Mouse (Mus musculus) liver, embryonic 15.5 days (tissue): ENCODE measurements around the gene Timmdc1. TPM values are rescaled to one million over a fixed set of nuclear protein-coding genes. Genes with fewer than 3 reads are reported as not detected.

ENCODE experiments used
- ATAC-seq: fragments of 200-750 bp; cut with Nextera tagmentation; 2 replicates; pipeline ENCODE4 v1.8.0; 2017; ENCODE audit warnings: moderate number of reproducible peaks, mild to moderate bottlenecking, moderate library complexity; ENCODE audit not compliant: insufficient read depth
- H3K27ac ChIP-seq: fragments of 300-500 bp; sonication (generic); replicated peaks from 2 replicates; pipeline ENCODE4 v1.5.1; 2015; ENCODE audit warnings: mild to moderate bottlenecking, inconsistent platforms
- H3K27me3 ChIP-seq: fragments of 300-500 bp; sonication (generic); 2 replicates; pipeline ENCODE4 v1.6.1; 2015; ENCODE audit warnings: mild to moderate bottlenecking, inconsistent platforms
- H3K36me3 ChIP-seq: fragments of 300-500 bp; sonication (generic); replicated peaks from 2 replicates; pipeline ENCODE4 v1.6.1; 2015; ENCODE audit warnings: moderate library complexity, mild to moderate bottlenecking, inconsistent platforms
- H3K4me1 ChIP-seq: fragments of 300-500 bp; sonication (generic); replicated peaks from 2 replicates; pipeline ENCODE4 v1.6.1; 2015; ENCODE audit warnings: inconsistent platforms
- H3K4me2 ChIP-seq: fragments of 300-500 bp; sonication (generic); 2 replicates; pipeline ENCODE4 v1.6.1; 2015; ENCODE audit warnings: moderate library complexity, mild to moderate bottlenecking, inconsistent platforms
- H3K4me3 ChIP-seq: fragments of 300-500 bp; sonication (generic); replicated peaks from 2 replicates; pipeline ENCODE4 v1.5.1; 2015; ENCODE audit warnings: mild to moderate bottlenecking, inconsistent platforms
- H3K9ac ChIP-seq: fragments of 300-500 bp; sonication (generic); 2 replicates; pipeline ENCODE4 v1.6.1; 2015; ENCODE audit warnings: moderate library complexity, mild to moderate bottlenecking, inconsistent platforms
- H3K9me3 ChIP-seq: fragments of 300-500 bp; sonication (generic); replicated peaks from 2 replicates; pipeline ENCODE4 v1.6.1; 2016; ENCODE audit warnings: inconsistent platforms
- WGBS: fragments of 180-500 bp; shearing (Covaris S2); methylation state at CpG from one replicate; pipeline ENCODE4 v1.1.7; 2015; ENCODE audit warnings: mixed read lengths; ENCODE audit not compliant: insufficient replicate concordance; 5-methylcytosine and 5-hydroxymethylcytosine counted together
- polyA plus RNA-seq: library from polyadenylated mRNA; unstranded; fragments of >200 nt; fragmentation: Nextera tagmentation; extraction: Ambion mirVana; gene quantifications from 2 replicates; pipeline ENCODE4 v1.2.1, GENCODE M21; 2015

Gene Timmdc1
- polyA plus RNA-seq = 10.2 and 12.4 TPM in 2 replicates

DNA sequence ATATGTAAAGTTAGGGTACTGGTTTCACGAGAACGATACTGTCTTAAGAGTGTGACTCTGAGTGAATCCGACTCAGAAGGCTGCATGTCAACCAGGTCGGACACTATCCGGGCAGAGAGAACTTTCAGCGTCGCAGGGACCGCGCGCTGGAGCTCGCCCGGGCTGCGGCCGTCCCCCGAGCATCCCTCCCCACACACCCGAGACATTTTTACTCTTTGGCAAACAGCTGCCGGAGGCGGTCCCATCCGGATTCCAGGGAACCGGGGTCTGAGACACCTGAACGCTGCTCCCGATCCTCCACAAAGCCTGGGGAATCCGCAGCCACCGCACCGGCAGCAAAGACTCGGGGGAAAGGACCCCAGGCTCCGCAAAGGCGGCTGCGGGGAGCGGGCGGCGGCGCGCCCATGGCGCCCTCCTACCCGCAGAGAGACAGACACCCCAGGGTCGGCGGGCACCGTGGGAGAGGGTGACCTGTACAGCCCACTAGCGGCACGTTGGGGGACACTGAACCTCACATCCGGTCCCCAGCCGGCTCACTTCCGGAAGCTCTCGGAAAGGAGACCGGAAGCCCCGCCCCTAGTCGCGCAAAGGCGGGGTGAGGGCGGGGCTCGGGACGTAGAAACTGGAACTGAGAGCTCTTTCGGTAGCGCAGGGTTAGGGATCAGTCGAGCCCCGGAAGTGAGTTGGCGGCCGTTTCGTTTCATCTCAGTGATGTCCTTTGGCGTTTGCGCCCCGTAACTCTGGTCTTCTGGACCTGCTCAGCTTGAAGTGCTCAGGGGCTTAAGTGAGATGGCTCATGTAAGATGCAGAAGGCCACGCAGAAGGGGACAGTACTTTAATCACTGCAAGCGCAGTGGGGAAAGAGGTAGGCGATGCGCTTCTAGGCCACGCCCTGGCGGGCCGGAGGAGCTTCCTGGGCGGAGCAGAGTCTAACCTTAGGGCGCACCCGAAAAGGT lies at the start of gene Timmdc1:
Timmdc1 (minus strand) TSS at position 535 of the 956 bp plus-strand sequence.
- no peaks in the 10 kb centered on the region for H3K9me3 ChIP-seq
- under 1% methylated on average over 73 of the region's 73 CpGs for WGBS
- peak; percentile 98 for ATAC-seq

DNA sequence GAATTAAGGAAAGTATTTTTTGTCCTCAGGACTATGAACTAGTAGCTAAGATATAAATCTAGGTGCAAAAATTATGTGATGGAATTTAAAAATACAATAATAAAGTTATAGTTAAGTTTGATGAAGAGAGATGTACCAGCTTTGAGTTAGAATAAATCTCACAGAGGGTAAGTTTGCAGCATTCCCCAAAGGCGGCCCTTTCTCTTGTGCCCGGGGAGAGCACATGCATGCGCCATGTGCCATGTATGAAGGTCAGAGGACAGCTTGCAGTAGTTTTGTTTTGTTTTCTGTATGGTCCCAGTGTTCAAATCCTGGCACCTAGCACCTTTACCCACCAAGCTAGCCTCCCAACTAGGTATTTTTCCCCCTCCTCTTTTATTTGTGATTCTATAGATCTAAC lies 49.0 kb upstream of the Timmdc1 start:
- Histone ChIP-seq H3K9me3 (no peaks in the 10 kb centered on the region), H3K27ac (no peak overlapping the region), H3K4me3 (no peak overlapping the region), H3K36me3 (peaks cover 56% of the 10 kb centered on the region), H3K4me2 (no peak overlapping the region), H3K4me1 (no peaks in the 10 kb centered on the region), H3K27me3 (no peaks in the 10 kb centered on the region), H3K9ac (no peak overlapping the region)
- ATAC-seq = no peak
- WGBS = 92% methylated on average over 3 of the region's 3 CpGs

More for the DNA sequence above, at the start of gene Timmdc1:
- Histone ChIP-seq H3K27me3 (no peaks in the 10 kb centered on the region), H3K36me3 (peaks cover 25% of the 10 kb centered on the region), H3K4me3 (peak within 1 kb of the TSS; percentile 100), H3K27ac (peak within 1 kb of the TSS; percentile 99), H3K9ac (peak within 1 kb of the TSS; percentile 98), H3K4me2 (peak within 1 kb of the TSS; percentile 84), H3K4me1 (peaks cover 22% of the 10 kb centered on the region)

DNA sequence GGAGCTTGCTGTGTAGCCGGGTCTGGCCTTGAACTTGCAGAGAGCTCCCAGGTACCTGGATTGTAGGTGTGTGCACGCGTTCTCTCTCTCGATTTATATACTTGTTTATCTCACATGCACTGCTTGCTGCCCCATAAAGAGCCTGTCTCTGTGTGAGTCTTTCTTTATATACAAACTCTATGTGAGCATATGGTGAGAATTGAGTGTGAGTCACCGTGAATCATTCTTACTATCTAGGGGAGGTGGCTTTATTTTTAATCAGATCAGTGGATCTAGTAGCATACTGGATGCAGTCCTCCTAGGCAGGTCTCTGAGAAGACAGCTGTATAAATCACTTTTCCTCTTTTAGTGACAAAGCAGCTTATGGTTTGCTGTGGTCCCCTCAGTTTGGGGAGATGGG lies 45.7 kb upstream of the Timmdc1 start:
- Histone ChIP-seq H3K4me2 (no peak overlapping the region), H3K4me1 (peaks cover 10% of the 10 kb centered on the region), H3K27me3 (no peaks in the 10 kb centered on the region), H3K4me3 (no peak overlapping the region), H3K9me3 (no peaks in the 10 kb centered on the region), H3K27ac (no peak overlapping the region), H3K9ac (no peak overlapping the region), H3K36me3 (peaks cover 59% of the 10 kb centered on the region)
- no peak for ATAC-seq
- WGBS = 83% methylated on average over 5 of the region's 5 CpGs

DNA sequence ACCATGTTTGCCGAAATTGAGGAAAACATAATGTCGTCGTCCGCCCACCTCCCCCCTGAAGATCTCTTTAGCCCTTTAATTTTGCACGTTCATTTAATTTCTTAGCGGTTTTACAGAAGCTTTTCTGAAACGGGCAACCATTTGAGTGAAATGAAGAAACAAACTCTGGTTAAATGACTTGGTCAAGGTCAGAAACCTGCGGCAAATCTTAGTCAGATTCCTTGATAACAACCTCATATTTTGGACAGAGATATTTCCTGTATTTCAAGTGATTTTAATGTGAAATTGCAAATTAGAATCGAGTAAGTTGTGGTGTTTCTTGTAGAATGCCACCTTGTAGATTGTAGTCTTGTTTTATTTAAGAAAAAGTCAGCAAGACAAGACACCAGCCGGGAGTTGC lies 41.1 kb upstream of the Timmdc1 start:
- peaks cover 18% of the 10 kb centered on the region for H3K4me1 ChIP-seq
- peaks cover 15% of the 10 kb centered on the region for H3K27me3 ChIP-seq
- WGBS = 25% methylated on average over 10 of the region's 10 CpGs
- H3K27ac ChIP-seq = no peak overlapping the region
- no peaks in the 10 kb centered on the region for H3K9me3 ChIP-seq
- H3K4me3 ChIP-seq = peak overlapping the region; percentile 74
- H3K9ac ChIP-seq = peak overlapping the region; percentile 75
- peaks cover 30% of the 10 kb centered on the region for H3K36me3 ChIP-seq
- ATAC-seq = no peak
- H3K4me2 ChIP-seq = peak overlapping the region; percentile 73

DNA sequence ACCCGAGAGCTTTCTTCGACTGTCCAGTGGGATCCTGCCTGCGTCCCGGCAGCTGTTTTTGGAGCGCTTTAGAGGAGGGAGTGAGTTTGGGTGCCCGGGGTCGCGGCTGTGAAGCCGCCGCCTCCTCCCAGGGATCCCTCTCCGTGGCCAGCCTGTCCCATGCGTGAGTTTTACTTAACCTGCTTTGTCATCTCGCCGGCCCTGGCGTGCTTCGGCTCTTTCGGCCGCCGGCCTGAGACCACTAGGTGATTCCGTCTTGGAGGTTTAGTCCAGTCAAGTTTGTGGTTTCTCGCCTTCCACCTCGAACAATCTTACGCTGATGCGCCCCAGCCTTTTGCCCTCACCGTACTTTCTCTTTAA lies 40.5 kb upstream of the Timmdc1 start:
- peaks cover 16% of the 10 kb centered on the region for H3K27me3 ChIP-seq
- H3K4me2 ChIP-seq = peak overlapping the region; percentile 73
- peak overlapping the region; percentile 74 for H3K4me3 ChIP-seq
- peak overlapping the region; percentile 75 for H3K9ac ChIP-seq
- H3K27ac ChIP-seq = peak overlapping the region; percentile 69
- peaks cover 18% of the 10 kb centered on the region for H3K4me1 ChIP-seq
- H3K36me3 ChIP-seq = peaks cover 25% of the 10 kb centered on the region
- no peaks in the 10 kb centered on the region for H3K9me3 ChIP-seq
- peak; percentile 57 for ATAC-seq
- WGBS = under 1% methylated on average over 25 of the region's 25 CpGs

DNA sequence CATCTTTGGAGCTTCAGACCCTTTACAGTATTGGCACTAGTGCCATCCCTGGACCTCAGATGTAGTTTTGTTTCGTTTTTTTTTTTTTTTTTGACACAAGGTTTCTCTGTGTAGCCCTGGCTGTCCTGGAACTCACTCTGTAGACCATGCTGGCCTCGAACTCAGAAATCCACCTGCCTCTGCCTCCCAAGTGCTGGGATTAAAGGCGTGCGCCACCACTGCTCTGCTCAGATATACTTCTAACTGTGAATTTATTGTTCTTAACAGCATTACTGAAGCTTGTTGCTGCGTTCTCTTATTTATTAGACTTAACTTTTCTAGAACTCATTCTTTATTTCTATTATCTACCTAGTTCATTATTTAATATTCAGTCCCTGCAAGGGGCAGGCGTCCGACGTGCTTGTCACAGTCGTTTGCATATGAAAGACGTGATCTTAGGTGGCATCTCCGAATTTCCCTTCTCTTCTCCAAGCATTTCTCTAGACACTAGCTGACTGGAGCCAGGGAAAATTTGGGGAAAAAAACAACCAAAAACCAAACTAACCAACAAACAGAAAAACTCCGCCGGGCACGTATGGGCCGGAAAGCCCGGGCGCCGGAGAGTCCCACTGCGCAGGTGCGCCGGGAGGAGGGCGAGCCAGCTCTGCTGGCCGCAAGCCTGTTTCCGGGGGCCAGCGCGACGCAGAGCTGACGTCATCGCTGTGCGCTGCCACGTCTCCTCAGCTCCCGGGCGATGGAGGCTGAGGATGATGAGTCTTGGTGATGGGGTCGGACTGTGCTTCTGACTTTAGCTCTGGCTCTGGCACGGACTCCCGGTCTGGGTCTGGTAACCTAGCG lies 39.9 kb upstream of the Timmdc1 start:
- 6% methylated on average over 37 of the region's 37 CpGs for WGBS
- no peaks in the 10 kb centered on the region for H3K9me3 ChIP-seq

DNA sequence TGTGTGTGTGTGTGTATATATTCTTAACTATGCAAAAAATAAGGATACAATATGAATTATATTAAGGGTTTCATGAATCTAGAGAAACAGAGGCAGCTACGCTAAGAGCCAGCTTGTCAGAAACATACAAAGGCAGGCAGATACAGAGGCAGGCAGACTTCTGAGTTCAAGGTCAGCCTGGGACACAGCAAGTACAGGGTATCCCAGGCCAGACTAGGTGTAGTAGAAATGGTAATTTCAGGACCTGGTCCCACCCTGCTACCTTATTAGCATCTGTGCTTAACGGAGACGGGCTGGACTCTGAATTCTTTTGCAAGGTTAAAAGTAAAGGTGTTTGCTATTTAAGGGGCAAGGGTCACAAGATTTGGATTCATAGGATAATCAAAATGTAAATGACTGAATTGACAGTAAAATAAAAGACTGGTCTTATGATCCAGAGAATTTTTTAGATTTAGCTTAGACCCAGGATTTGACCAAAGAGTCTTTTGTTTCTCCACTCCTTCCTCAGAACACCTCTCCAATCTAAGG lies 35.8 kb upstream of the Timmdc1 start, which contains the start of gene Tmem39a:
Tmem39a (plus strand) TSS at position 478 of the 528 bp plus-strand sequence.
- no peak within 1 kb of the TSS for H3K27ac ChIP-seq
- WGBS = 74% methylated on average over 3 of the region's 3 CpGs
- H3K27me3 ChIP-seq = peaks cover 34% of the 10 kb centered on the region
- no peaks in the 10 kb centered on the region for H3K36me3 ChIP-seq
- H3K4me3 ChIP-seq = no peak within 1 kb of the TSS
- no peak within 1 kb of the TSS for H3K9ac ChIP-seq
- H3K9me3 ChIP-seq = no peaks in the 10 kb centered on the region
- H3K4me2 ChIP-seq = no peak within 1 kb of the TSS
- ATAC-seq = no peak
- peaks cover 8% of the 10 kb centered on the region for H3K4me1 ChIP-seq

More for the DNA sequence above, 39.9 kb upstream of the Timmdc1 start:
- peaks cover 18% of the 10 kb centered on the region for H3K4me1 ChIP-seq
- peak overlapping the region; percentile 73 for H3K4me2 ChIP-seq
- peaks cover 21% of the 10 kb centered on the region for H3K36me3 ChIP-seq
- ATAC-seq = peak; percentile 96
- peak overlapping the region; percentile 74 for H3K4me3 ChIP-seq
- peak overlapping the region; percentile 69 for H3K27ac ChIP-seq
- peaks cover 16% of the 10 kb centered on the region for H3K27me3 ChIP-seq
- H3K9ac ChIP-seq = peak overlapping the region; percentile 75

DNA sequence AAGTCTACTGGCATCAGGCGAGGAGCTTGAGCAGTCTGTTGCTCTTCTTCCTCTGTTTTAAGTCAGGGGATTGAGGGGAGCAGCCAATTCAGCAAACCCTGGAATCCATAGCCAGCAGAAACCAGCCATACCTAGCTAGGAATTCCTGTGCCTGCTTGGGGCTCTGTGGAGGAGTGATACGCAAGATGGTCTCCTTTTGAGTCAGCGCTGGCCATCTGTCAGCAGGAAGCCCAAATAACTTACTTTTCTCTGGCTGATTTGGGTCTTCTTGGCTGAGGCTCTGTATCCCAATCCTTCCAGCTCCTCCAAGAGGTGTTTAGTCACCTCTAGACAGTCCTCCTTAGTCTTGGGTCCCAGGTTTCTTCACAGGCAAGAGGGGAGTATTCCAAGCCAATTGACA lies 33.5 kb upstream of the Timmdc1 start:
- Histone ChIP-seq H3K4me1 (no peaks in the 10 kb centered on the region), H3K9ac (no peak overlapping the region), H3K4me3 (no peak overlapping the region), H3K27ac (no peak overlapping the region), H3K36me3 (no peaks in the 10 kb centered on the region), H3K4me2 (no peak overlapping the region), H3K27me3 (peaks cover 47% of the 10 kb centered on the region), H3K9me3 (no peaks in the 10 kb centered on the region)
- no peak for ATAC-seq
- 55% methylated on average over 3 of the region's 3 CpGs for WGBS

DNA sequence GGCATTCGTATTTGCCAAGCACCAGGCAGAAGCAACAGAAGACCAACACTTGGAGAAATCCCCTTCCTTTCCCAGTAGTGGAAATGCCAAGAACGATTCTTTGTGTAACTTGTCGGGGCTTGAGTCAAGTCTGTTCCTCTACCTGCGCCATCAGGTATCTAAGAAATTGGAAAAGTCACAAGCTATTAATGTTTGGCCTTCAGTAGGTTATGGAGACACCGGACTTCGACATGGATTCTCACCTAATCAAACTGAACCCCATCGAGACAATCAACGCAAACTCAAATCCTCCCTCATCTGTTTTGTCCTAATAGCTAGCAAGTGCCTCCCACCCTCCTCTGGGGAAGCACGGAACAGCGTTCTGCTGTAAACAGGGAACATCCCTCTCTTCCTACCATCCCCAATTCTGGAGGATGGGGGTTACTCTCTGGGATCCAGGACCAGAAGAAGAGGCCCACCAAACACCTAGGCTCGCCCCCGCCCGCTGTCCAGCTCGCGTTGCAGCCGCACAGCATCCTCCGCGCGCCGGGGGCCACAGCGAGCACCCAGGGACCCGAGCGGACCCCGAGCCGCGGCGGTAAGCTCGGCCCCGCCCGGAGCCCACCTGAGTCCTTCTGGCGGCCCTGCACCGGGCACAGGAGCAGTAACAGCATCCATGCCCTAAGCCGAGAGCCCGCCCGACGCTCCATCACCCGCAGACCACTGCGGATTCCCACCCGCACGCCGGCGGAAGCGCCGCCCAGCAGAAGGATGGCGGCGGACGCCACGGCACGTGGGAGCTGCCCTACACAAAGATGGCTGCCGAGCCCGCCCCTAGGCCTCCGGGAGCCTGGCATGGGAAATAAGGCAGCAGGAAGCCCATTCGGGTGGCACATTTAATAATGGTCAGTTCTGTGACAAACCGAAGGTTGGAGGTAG lies 27.3 kb upstream of the Timmdc1 start, which contains the start of gene Poglut1:
Poglut1 (minus strand) TSS at position 780 of the 918 bp plus-strand sequence.
- Histone ChIP-seq H3K36me3 (no peaks in the 10 kb centered on the region), H3K4me3 (peak within 1 kb of the TSS; percentile 78), H3K9me3 (no peaks in the 10 kb centered on the region), H3K4me1 (peaks cover 20% of the 10 kb centered on the region), H3K27ac (no peak within 1 kb of the TSS), H3K9ac (peak within 1 kb of the TSS; percentile 70), H3K27me3 (peaks cover 23% of the 10 kb centered on the region), H3K4me2 (peak within 1 kb of the TSS; percentile 93)
- 3% methylated on average over 54 of the region's 54 CpGs for WGBS
- ATAC-seq = peak; percentile 70

DNA sequence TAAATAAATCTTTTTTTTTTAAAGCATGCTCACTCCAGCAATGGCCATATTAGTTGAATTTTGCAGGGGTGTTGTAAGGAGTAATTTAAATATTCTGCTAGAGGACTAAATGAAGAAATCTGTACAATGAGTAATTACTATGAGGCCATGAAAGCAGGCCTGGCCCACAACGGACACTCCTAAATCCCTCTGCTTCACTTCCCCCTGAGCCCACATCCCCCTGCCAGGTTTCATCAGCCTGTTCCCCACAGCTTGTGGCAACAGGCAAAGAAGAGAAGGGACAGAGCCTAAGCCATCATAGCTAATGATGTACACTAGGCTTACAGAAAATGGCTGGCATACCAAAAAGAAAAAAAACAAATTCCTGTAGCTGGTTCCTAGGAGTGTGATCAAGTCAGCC lies 25.5 kb upstream of the Timmdc1 start:
- H3K36me3 ChIP-seq = 0 out of 2 replicates have a peak, but pooled peaks cover 1% of the 10 kb centered on the region
- peaks cover 10% of the 10 kb centered on the region; the same call in 1 of the 2 replicates for H3K27me3 ChIP-seq
- H3K9me3 ChIP-seq = no peaks in the 10 kb centered on the region
- peaks cover 20% of the 10 kb centered on the region for H3K4me1 ChIP-seq
- no peak overlapping the region for H3K4me3 ChIP-seq
- no peak for ATAC-seq
- no peak overlapping the region for H3K9ac ChIP-seq
- no peak overlapping the region for H3K27ac ChIP-seq
- H3K4me2 ChIP-seq = no peak overlapping the region
- WGBS = 65% methylated on average over 1 of the region's 1 CpGs
